Mouse (Mus musculus): ENCODE data around the gene 9530003J23Rik.

GRCm38 (mm10) chr10:117217246-117217840 is 21.2 kb downstream of the 9530003J23Rik start:
- TF ChIP-seq CTCF (IDR thresholded peaks at IDR 0.05; ENCODE audit: extremely low read depth, insufficient read length, insufficient replicate concordance, low read depth, low read length) (no peak), POLR2A (IDR thresholded peaks at IDR 0.05; ENCODE audit: low read depth, low read length) (no peak)

All from small intestine, adult 2 months (tissue).